Mouse (Mus musculus): ENCODE measurements around the gene Cdk19. TPM values are rescaled to one million over a fixed set of nuclear protein-coding genes. Genes with fewer than 3 reads are reported as not detected.

Cdk19 gene
- polyA plus RNA-seq, 1 experiment = 18.2 TPM

- Histone ChIP-seq H3K4me1 (ENCODE audit: control insufficient read depth, insufficient read depth, low read length) (peaks cover 16% of the 10 kb centered on the region), H3K27ac (ENCODE audit: control insufficient read depth, insufficient read depth, low read depth, low read length, poor library complexity) (peak overlapping the region; percentile 90), H3K4me3 (replicated peaks; ENCODE audit: control insufficient read depth, low read depth, low read length) (peak overlapping the region; percentile 35)
- WGBS = 5% methylated on average over 5 of the region's 5 CpGs
- TF ChIP-seq CTCF (IDR thresholded peaks at IDR 0.05; ENCODE audit: control insufficient read depth, insufficient read depth, low read length) (no peak), POLR2A (IDR thresholded peaks at IDR 0.05; ENCODE audit: borderline replicate concordance, control insufficient read depth, low read depth, low read length) (0 out of 2 replicates have a peak, but pooled peaks have one; percentile 11)
These were observed 137.3 kb downstream of the Cdk19 start for GRCm38 (mm10) chr10:40476535-40477285.

DNA sequence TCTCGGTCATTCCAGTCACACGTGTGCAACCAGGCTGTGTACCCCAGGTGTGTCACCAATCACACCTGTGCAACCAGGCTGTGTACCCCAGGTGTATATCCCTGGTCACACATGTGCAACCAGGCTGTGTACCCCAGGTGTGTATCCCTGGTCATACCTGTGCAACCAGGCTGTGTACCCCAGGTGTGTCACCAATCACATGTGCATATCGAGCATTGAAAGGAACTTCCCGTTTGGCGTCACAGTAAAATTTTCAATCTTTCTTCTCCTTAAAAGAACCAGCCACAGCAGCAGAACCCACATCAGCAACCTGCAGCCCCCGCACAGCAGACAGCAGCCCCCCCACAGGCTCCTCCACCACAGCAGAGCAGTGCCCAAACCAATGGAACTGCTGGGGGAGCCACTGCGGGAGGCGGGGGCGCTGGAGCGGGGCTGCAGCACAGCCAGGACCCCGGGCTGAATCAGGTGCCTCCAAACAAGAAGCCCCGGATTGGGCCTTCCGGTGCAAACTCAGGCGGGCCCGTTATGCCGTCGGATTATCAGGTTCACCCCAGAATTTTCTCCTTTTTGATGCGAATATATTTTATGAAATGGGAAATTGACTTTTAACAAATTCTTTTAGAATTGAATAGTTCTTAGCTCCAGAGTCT, 138.2 kb downstream of the Cdk19 start:
- H3K27ac ChIP-seq (ENCODE audit: control insufficient read depth, insufficient read depth, low read depth, low read length, poor library complexity) = peak overlapping the region; percentile 83
- no peak overlapping the region for H3K4me3 ChIP-seq (replicated peaks; ENCODE audit: control insufficient read depth, low read depth, low read length)
- peaks cover 16% of the 10 kb centered on the region for H3K4me1 ChIP-seq (ENCODE audit: control insufficient read depth, insufficient read depth, low read length)
- TF ChIP-seq POLR2A (IDR thresholded peaks at IDR 0.05; ENCODE audit: borderline replicate concordance, control insufficient read depth, low read depth, low read length) (no peak), CTCF (IDR thresholded peaks at IDR 0.05; ENCODE audit: control insufficient read depth, insufficient read depth, low read length) (no peak)
- 65% methylated on average over 18 of the region's 18 CpGs for WGBS

GRCm38 (mm10) chr10:40478626-40479025, 139.3 kb downstream of the Cdk19 start:
- WGBS = 85% methylated on average over 3 of the region's 3 CpGs
- H3K27ac ChIP-seq (ENCODE audit: control insufficient read depth, insufficient read depth, low read depth, low read length, poor library complexity) = peak overlapping the region; percentile 64

DNA sequence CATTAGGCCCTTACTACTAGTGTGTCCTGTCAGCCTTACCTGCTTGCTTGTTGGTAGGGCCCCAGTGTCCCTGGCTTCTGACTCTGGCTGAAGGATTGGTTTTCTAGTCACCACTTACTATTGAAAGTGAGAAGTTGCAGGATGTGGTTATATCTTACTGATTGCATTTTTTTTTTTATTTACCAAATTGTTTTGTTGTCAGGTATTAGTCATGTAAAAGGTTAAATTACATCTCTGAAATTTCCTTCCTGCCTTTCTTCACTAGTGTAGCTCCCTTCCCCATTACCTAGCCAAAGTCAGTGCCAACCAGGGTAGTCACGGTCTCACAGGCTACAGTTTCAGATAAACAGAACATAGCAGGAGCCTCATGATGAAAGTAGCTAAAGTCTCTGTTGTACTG, 139.9 kb downstream of the Cdk19 start:
- Histone ChIP-seq H3K4me3 (replicated peaks; ENCODE audit: control insufficient read depth, low read depth, low read length) (no peak overlapping the region), H3K4me1 (ENCODE audit: control insufficient read depth, insufficient read depth, low read length) (peaks cover 16% of the 10 kb centered on the region), H3K27ac (ENCODE audit: control insufficient read depth, insufficient read depth, low read depth, low read length, poor library complexity) (peak overlapping the region; percentile 64; the same call in 1 of the 2 replicates)
- TF ChIP-seq POLR2A (IDR thresholded peaks at IDR 0.05; ENCODE audit: borderline replicate concordance, control insufficient read depth, low read depth, low read length) (no peak), CTCF (IDR thresholded peaks at IDR 0.05; ENCODE audit: control insufficient read depth, insufficient read depth, low read length) (no peak)
- 18% methylated on average over 1 of the region's 1 CpGs for WGBS

More at GRCm38 (mm10) chr10:40478626-40479025, 139.3 kb downstream of the Cdk19 start:
- Histone ChIP-seq H3K4me3 (replicated peaks; ENCODE audit: control insufficient read depth, low read depth, low read length) (no peak overlapping the region), H3K4me1 (ENCODE audit: control insufficient read depth, insufficient read depth, low read length) (peaks cover 16% of the 10 kb centered on the region)
- TF ChIP-seq CTCF (IDR thresholded peaks at IDR 0.05; ENCODE audit: control insufficient read depth, insufficient read depth, low read length) (no peak), POLR2A (IDR thresholded peaks at IDR 0.05; ENCODE audit: borderline replicate concordance, control insufficient read depth, low read depth, low read length) (no peak)

DNA sequence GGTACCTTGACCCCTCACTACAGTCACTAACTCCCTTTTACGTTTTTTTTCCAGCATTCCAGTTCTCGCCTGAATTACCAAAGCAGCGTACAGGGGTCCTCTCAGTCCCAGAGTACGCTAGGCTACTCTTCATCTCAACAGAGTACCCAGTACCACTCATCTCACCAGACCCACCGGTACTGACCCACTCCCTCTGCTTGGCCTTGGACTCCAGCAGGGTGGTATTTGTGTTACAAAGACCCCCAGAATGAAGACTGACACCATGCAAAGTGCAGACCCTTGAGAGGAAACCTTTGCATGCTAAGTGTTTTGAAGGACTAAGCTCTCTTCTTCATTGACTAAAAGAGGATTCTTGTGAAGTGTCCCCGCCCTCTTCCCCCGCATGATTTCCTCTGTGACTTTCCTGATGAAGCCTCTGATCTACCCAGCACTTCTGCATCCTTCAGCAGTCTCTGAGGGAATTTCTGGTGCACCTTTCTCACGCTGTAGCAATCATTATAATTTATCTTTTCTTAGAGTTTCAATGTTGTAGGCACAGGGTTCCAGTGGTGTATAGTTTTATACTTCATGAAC, 140.3 kb downstream of the Cdk19 start:
- Histone ChIP-seq H3K4me3 (replicated peaks; ENCODE audit: control insufficient read depth, low read depth, low read length) (no peak overlapping the region), H3K27ac (ENCODE audit: control insufficient read depth, insufficient read depth, low read depth, low read length, poor library complexity) (peak overlapping the region; percentile 39; the same call in 1 of the 2 replicates), H3K4me1 (ENCODE audit: control insufficient read depth, insufficient read depth, low read length) (peaks cover 16% of the 10 kb centered on the region)
- TF ChIP-seq CTCF (IDR thresholded peaks at IDR 0.05; ENCODE audit: control insufficient read depth, insufficient read depth, low read length) = no peak
- no peak for TF ChIP-seq POLR2A (IDR thresholded peaks at IDR 0.05; ENCODE audit: borderline replicate concordance, control insufficient read depth, low read depth, low read length)
- WGBS = 52% methylated on average over 8 of the region's 8 CpGs

- 92% methylated on average over 3 of the region's 3 CpGs for WGBS
- H3K27ac ChIP-seq (ENCODE audit: control insufficient read depth, insufficient read depth, low read depth, low read length, poor library complexity) = no peak overlapping the region
- TF ChIP-seq CTCF (IDR thresholded peaks at IDR 0.05; ENCODE audit: control insufficient read depth, insufficient read depth, low read length) = no peak
- no peak for TF ChIP-seq POLR2A (IDR thresholded peaks at IDR 0.05; ENCODE audit: borderline replicate concordance, control insufficient read depth, low read depth, low read length)
These were observed 142.2 kb downstream of the Cdk19 start for GRCm38 (mm10) chr10:40481534-40481933.

DNA sequence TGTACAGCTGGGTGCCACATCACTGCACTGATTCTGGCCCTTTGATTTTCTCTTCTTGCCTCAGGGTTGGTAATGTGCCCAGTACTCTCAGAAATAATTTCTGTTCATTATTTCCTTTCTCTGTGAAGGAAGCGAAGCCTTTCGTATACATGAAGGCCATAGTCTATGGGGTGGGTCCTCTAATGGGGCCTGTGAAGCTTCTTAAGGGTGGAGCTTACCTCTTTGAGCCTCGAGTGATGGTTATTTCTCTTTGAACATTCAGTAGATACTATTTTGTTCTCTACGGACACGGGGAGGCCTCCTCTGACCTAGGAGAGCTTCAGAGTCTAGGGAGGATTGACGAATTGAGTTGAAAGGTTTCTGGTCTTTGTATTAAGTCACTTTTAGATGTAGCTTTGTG, 142.9 kb downstream of the Cdk19 start:
- 87% methylated on average over 6 of the region's 6 CpGs for WGBS
- TF ChIP-seq CTCF (IDR thresholded peaks at IDR 0.05; ENCODE audit: control insufficient read depth, insufficient read depth, low read length) = no peak
- TF ChIP-seq POLR2A (IDR thresholded peaks at IDR 0.05; ENCODE audit: borderline replicate concordance, control insufficient read depth, low read depth, low read length) = no peak
- H3K4me3 ChIP-seq (replicated peaks; ENCODE audit: control insufficient read depth, low read depth, low read length) = no peak overlapping the region
- no peak overlapping the region for H3K27ac ChIP-seq (ENCODE audit: control insufficient read depth, insufficient read depth, low read depth, low read length, poor library complexity)
- peaks cover 7% of the 10 kb centered on the region for H3K4me1 ChIP-seq (ENCODE audit: control insufficient read depth, insufficient read depth, low read length)

More at GRCm38 (mm10) chr10:40481534-40481933, 142.2 kb downstream of the Cdk19 start:
- Histone ChIP-seq H3K4me1 (ENCODE audit: control insufficient read depth, insufficient read depth, low read length) (peaks cover 8% of the 10 kb centered on the region), H3K4me3 (replicated peaks; ENCODE audit: control insufficient read depth, low read depth, low read length) (no peak overlapping the region)

Measured in bone marrow, adult 2 months (tissue).